Mouse (Mus musculus) liver, embryonic 14.5 days (tissue): ENCODE measurements at regions not wholly inside any gene's neighbourhood (a gene's known extent, or its start where the extent isn't known, plus 50 kb on each side); places are given as distances from the start of the nearest gene placed in this dataset.

Source experiments
- ATAC-seq: fragments of 200-750 bp; cut with Nextera tagmentation; 2 replicates; pipeline ENCODE4 v1.8.0; 2017; ENCODE audit warnings: moderate number of reproducible peaks, mild to moderate bottlenecking, moderate library complexity; ENCODE audit not compliant: insufficient read depth
- DNase-seq, 3 experiments: peaks; one replicate each; pipeline ENCODE4 v3.0.0-alpha.2; 2012 to 2013; ENCODE audit warnings: low read depth in 3 of 3, low spot score in 3 of 3
- H3K27ac ChIP-seq: fragments of 300-500 bp; sonication (generic); 2 replicates; pipeline ENCODE4 v1.5.1; 2014; ENCODE audit warnings: moderate library complexity, mild to moderate bottlenecking, control low read depth, inconsistent platforms
- H3K27me3 ChIP-seq: fragments of 300-500 bp; sonication (generic); 2 replicates; pipeline ENCODE4 v1.6.1; 2014; ENCODE audit warnings: mild to moderate bottlenecking, low read length, moderate library complexity; ENCODE audit not compliant: control insufficient read depth, insufficient read depth
- H3K36me3 ChIP-seq: fragments of 300-500 bp; sonication (generic); replicated peaks from 2 replicates; pipeline ENCODE4 v1.6.1; 2014; ENCODE audit warnings: low read depth; ENCODE audit not compliant: control insufficient read depth, insufficient read depth
- H3K4me1 ChIP-seq, 2 experiments: fragments of 200-500 bp in 1 of 2; fragments of 300-500 bp in 1 of 2; sonication (generic) in 1 of 2; replicated peaks; 2 replicates each; pipeline ENCODE4 v1.6.1; 2012 to 2014; ENCODE audit warnings: antibody characterized with exemption in 1 of 2, inconsistent platforms in 1 of 2, low read length in 1 of 2; ENCODE audit not compliant: control insufficient read depth in 2 of 2, insufficient read depth in 2 of 2
- H3K4me2 ChIP-seq: fragments of 300-500 bp; sonication (generic); 2 replicates; pipeline ENCODE4 v1.6.1; 2014; ENCODE audit warnings: low read depth, mild to moderate bottlenecking, control low read depth, moderate library complexity
- H3K4me3 ChIP-seq, 2 experiments: fragments of 200-500 bp in 1 of 2; fragments of 300-500 bp in 1 of 2; sonication (generic) in 1 of 2; 2 replicates each; pipeline ENCODE4 v1.5.1; 2012 to 2014; ENCODE audit warnings: low read depth in 2 of 2, low read length in 2 of 2, mild to moderate bottlenecking in 2 of 2, control low read depth in 1 of 2, inconsistent platforms in 1 of 2, moderate library complexity in 1 of 2; ENCODE audit not compliant: insufficient read depth in 1 of 2
- H3K9ac ChIP-seq: fragments of 300-500 bp; sonication (generic); replicated peaks from 2 replicates; pipeline ENCODE4 v1.6.1; 2014; ENCODE audit warnings: mild to moderate bottlenecking, control low read depth, moderate library complexity
- H3K9me3 ChIP-seq: fragments of 300-500 bp; sonication (generic); 2 replicates; pipeline ENCODE4 v1.6.1; 2016; ENCODE audit warnings: low read length, mixed read lengths; ENCODE audit not compliant: control insufficient read depth
- CTCF ChIP-seq: IDR thresholded peaks from 2 replicates; pipeline ENCODE4 v1.5.1; 2016; ENCODE audit warnings: antibody characterized with exemption, low read depth, control low read depth
- EP300 ChIP-seq: IDR thresholded peaks from 2 replicates; pipeline ENCODE4 v1.6.1; 2016; ENCODE audit warnings: antibody characterized with exemption, low read depth
- WGBS: fragments of 180-500 bp; shearing (Covaris S2); extraction: QIAGEN DNeasy Blood & Tissue Kit; methylation state at CpG from one replicate; pipeline ENCODE4 v1.1.7; 2014; ENCODE audit not compliant: insufficient replicate concordance; 5-methylcytosine and 5-hydroxymethylcytosine counted together

DNA sequence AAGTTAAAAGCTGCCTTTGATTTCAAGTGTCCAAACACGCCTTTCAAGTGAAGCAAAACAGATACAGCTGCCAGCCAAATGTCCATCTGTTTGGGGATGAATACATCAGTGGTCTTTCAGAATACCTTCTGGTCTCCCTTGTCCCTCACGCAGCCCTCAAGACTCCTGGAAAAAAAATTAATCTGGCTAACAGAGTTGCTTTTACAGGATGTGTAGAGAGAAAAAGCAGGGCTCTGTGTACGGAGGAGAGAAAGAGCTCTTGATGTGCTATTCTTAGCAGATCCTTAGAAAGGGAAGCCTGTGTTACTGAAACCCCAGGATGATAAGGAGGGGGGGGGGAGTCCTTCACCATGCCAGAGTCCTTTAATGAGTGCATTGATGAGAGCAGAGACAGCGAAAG is 748.4 kb upstream of the Lrrc6 start:
- Histone ChIP-seq H3K36me3 (no peaks in the 10 kb centered on the region), H3K4me3 (no peak overlapping the region), H3K4me2 (no peak overlapping the region), H3K4me1 (no peaks in the 10 kb centered on the region), H3K9ac (no peak overlapping the region), H3K9me3 (no peaks in the 10 kb centered on the region), H3K27ac (no peak overlapping the region), H3K27me3 (no peaks in the 10 kb centered on the region)
- WGBS: 33% methylated on average over 4 of the region's 4 CpGs
- TF ChIP-seq CTCF: no peak
- no peak for ATAC-seq
- no peak for DNase-seq

DNA sequence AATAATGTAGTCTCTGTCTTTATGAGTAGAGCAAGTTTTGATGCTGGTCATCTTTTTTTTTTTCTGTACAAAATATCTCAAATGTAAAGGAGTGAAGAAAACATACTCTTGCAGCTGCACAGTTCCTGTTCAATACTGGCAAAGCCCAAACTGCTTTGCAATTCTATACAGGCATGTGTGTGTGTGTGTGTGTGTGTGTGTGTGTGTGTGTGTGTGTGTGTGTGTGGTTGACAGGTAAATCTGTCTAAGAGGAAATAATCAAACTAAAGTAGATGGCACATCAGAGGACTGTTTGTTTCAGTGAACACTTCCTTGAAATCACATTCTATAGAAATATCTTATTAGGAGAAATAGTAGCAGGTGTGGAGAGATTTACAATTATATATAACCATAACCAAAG is 747.8 kb upstream of the Lrrc6 start:
- no peak overlapping the region for H3K4me3 ChIP-seq
- TF ChIP-seq EP300 (no peak), CTCF (no peak)
- H3K27me3 ChIP-seq: no peaks in the 10 kb centered on the region
- H3K9me3 ChIP-seq: no peaks in the 10 kb centered on the region
- no peak overlapping the region for H3K4me2 ChIP-seq
- no peak overlapping the region for H3K27ac ChIP-seq
- no peak overlapping the region for H3K9ac ChIP-seq
- H3K36me3 ChIP-seq: no peaks in the 10 kb centered on the region
- no peaks in the 10 kb centered on the region for H3K4me1 ChIP-seq
- ATAC-seq (no peak), DNase-seq (no peak)

DNA sequence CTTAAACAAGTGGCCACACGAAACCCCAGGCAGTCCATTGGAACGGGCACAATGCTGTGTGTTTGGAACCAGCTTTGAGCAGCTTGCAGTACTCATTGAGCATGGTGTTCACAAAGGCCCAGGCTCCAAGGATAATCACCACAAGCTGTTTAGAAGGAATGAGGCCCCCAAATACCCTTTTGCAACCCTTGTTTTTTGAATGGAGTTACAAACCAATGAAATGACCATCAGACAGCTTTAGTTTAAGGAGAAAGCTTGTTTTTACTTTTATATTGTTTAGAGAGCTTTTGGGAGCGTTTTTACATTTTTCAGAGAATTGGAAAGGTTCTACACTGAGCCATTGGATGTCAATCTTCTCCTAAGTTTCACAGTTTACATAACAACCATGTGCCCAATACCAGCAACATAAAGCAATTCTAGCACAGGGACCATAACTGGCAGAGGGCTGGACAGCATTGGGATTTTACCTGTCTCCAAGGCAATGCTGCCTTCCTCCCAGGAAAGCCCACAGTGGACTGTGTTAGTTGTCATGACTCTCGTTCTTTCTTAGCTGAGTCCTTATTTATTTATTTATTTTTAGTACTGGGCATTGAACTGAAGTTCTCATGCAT is 745.1 kb upstream of the Lrrc6 start:
- 58% methylated on average over 4 of the region's 4 CpGs for WGBS
- no peak for DNase-seq
- H3K4me1 ChIP-seq: no peaks in the 10 kb centered on the region
- no peaks in the 10 kb centered on the region for H3K9me3 ChIP-seq
- TF ChIP-seq CTCF (no peak), EP300 (no peak)
- H3K4me2 ChIP-seq: no peak overlapping the region
- no peak overlapping the region for H3K9ac ChIP-seq
- H3K27me3 ChIP-seq: no peaks in the 10 kb centered on the region
- ATAC-seq: no peak
- no peaks in the 10 kb centered on the region for H3K36me3 ChIP-seq
- no peak overlapping the region for H3K27ac ChIP-seq
- no peak overlapping the region for H3K4me3 ChIP-seq

- no peak for TF ChIP-seq CTCF
- TF ChIP-seq EP300: no peak
- no peaks in the 10 kb centered on the region for H3K9me3 ChIP-seq
- no peaks in the 10 kb centered on the region for H3K36me3 ChIP-seq
- no peak overlapping the region for H3K27ac ChIP-seq
- H3K27me3 ChIP-seq: no peaks in the 10 kb centered on the region
- H3K9ac ChIP-seq: no peak overlapping the region
- H3K4me2 ChIP-seq: no peak overlapping the region
- H3K4me3 ChIP-seq: no peak overlapping the region
- no peak for DNase-seq
- 62% methylated on average over 10 of the region's 10 CpGs for WGBS
- H3K4me1 ChIP-seq: no peaks in the 10 kb centered on the region
- no peak for ATAC-seq
These were observed 744.4 kb upstream of the Lrrc6 start for GRCm38 (mm10) chr15:67244908-67245657.

GRCm38 (mm10) chr15:67235107-67235785 is 734.5 kb upstream of the Lrrc6 start:
- Histone ChIP-seq H3K4me1 (no peaks in the 10 kb centered on the region), H3K9ac (no peak overlapping the region), H3K27ac (no peak overlapping the region), H3K4me3 (no peak overlapping the region), H3K27me3 (no peaks in the 10 kb centered on the region), H3K4me2 (no peak overlapping the region), H3K9me3 (no peaks in the 10 kb centered on the region), H3K36me3 (no peaks in the 10 kb centered on the region)
- no peak for ATAC-seq
- TF ChIP-seq EP300 (no peak), CTCF (no peak)
- DNase-seq: peak in 2 of 3 experiments; percentile 2 to 6
- WGBS: 14% methylated on average over 5 of the region's 5 CpGs
